Mouse (Mus musculus): ENCODE data around the gene Rtn2.

Gene Rtn2

GRCm38 (mm10) chr7:19282385-19282784, at the start of gene Rtn2:
Gene Rtn2 (plus strand): TSS chr7:19282624.
- peak; percentile 74 for DNase-seq (ENCODE audit: low spot score)

GRCm38 (mm10) chr7:19234652-19235051, 47.8 kb upstream of the Rtn2 start:
- no peak for DNase-seq (ENCODE audit: low spot score)

DNA sequence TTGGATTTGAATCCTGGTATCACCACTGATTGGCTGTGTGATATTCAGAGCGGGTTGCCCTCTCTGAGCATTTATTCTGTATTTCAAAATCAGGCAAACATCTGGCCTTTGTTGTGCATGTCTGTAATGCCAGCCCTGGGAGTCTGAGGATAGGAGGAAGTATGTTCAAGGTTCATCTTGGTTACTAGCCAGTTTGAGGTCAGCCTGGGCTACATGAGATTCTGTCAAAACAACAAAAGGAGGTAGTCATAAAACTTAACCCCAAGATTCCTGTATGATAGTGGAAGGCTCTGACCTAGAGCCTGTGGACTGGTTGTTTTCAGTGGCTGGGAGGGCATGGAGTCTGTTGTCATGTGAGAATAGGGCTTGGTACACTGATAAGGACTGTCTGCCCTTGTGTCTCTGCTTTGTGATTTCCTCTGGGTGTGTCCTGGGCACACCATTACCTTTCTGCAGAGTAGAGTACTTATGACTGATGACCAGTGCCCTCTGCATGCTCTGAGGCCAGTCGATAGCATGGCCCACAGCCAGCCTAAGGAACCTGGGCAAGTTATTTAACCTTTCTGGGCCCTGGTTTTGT, 47.2 kb upstream of the Rtn2 start:
- DNase-seq (ENCODE audit: low spot score), result no peak

DNA sequence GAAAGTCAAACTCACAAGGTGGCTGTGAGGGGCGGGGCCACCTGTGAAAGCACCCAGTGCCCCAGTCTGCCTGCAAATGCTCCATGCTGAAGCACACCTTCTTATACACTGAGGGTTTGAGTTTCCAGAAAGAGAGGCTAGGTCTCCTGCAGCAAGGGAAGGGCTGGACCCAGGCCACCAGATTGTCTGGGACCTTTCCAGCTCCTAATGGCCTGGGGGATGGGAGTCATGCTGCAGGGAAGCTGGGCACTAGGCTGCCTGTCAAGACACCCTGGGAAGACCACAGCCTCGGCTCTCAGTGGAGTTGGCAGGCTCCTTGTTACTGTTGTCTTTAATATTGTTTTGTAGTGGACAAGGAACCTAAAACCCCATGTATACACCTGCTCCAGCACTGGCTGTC, 46.0 kb upstream of the Rtn2 start:
- DNase-seq (ENCODE audit: low spot score), result no peak

GRCm38 (mm10) chr7:19238344-19238743, 44.1 kb upstream of the Rtn2 start:
- no peak for DNase-seq (ENCODE audit: low spot score)

GRCm38 (mm10) chr7:19239423-19239822, 43.0 kb upstream of the Rtn2 start:
- peak; percentile 93 for DNase-seq (ENCODE audit: low spot score)

- no peak for DNase-seq (ENCODE audit: low spot score)
Observed at GRCm38 (mm10) chr7:19239986-19240385, 42.4 kb upstream of the Rtn2 start.

- DNase-seq (ENCODE audit: low spot score), result no peak
Observed at GRCm38 (mm10) chr7:19240905-19241463, 41.4 kb upstream of the Rtn2 start.

- DNase-seq (ENCODE audit: low spot score), result no peak
Observed at GRCm38 (mm10) chr7:19242005-19242404, 40.4 kb upstream of the Rtn2 start.

- no peak for DNase-seq (ENCODE audit: low spot score)
Observed at GRCm38 (mm10) chr7:19243858-19244257, 38.6 kb upstream of the Rtn2 start.

GRCm38 (mm10) chr7:19245083-19245482, 37.3 kb upstream of the Rtn2 start:
- DNase-seq (ENCODE audit: low spot score), result no peak

DNA sequence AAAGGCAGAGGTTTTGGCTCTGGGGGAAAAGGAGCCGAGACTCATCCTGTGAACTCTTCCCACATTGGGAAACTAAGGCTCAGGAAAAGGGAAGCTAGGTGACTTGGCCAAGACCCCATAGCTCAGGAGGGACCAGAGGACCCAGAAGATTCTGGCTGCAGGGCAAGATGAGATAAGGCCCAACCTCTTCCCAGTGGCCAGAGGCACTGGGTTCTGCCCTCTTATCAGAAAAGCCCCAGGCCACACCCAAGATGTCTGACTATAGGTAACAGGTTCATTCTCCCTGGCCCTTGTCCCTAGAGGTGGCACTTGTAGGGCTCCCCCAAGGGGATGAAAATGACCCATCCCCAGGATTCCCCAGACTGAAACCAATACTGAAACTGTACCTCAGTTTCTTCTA, 35.6 kb upstream of the Rtn2 start:
- DNase-seq (ENCODE audit: low spot score), result no peak

GRCm38 (mm10) chr7:19247511-19247910, 34.9 kb upstream of the Rtn2 start:
- no peak for DNase-seq (ENCODE audit: low spot score)

- no peak for DNase-seq (ENCODE audit: low spot score)
Observed at GRCm38 (mm10) chr7:19252078-19252477, 30.3 kb upstream of the Rtn2 start.

DNA sequence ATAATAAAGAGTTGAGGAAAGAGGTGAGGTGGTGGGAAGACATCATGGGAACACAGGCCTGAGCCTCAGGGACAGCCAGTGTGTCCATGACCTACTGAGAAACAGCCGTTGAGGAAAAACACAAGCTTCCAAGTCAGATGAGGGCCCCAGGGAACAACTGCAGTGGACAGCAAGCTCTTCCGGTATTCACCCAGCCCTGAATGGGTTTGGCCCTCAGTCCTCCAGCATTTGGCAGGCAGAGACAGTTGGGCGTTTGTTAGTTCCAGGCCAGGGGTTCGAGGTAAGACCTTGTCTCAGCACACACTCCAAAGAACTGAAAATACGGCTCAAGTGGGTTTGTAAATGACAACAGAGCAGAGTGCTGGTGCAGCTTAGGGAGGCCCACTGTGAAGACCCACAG, 29.0 kb upstream of the Rtn2 start:
- DNase-seq (ENCODE audit: low spot score), result no peak

- DNase-seq (ENCODE audit: low spot score), result no peak
Observed at GRCm38 (mm10) chr7:19255395-19255794, 27.0 kb upstream of the Rtn2 start.

DNA sequence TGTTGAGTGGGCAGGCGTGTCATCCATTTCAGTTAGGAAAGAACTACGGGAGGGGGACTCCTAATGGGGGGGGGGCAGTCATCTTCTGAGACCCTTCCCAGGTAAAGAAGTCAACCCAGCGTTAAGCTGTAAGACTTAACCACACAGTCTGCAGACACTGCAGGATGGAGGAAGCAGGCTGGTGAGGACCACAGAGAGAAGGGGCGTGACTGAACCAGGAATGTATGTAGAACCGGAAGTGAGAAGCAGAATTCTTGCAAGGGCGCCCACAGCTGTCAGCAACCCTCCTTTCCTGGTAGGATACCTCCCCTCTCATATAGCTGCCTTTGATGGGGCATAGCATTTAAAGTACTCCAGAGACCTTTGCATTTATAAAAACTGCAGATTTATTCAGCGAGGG, 25.9 kb upstream of the Rtn2 start:
- DNase-seq (ENCODE audit: low spot score), result no peak

DNA sequence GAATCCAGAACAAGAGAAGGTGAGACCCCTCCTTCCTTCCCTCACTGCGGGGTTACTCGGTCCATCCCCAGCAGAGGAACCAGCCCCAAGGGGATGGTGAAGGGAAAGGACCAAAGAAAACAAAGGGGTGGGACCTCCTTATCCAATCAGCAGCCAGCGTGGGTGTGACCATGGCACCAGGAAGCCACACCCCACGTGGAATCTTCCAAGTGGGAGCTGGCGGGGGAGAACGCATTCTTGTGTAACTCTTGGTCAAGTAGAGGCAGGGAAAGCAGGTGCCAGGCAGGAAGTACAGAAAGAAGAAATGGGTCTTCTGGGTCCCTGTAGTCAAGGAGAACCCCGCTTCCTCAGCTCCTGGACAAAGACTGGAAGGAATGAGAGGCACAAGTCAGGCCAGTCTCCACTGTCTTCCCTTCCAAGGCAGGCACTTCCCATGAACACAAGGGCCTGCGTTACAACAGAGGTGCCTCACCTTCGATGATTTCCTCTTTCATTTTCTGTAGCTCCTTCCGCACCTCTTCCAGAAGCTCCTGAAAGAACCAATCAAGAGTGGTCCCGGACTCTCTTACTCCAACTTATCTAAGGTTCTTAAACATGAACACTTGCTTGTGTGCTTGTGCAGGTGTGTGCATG, 24.9 kb upstream of the Rtn2 start:
- DNase-seq (ENCODE audit: low spot score), result peak; percentile 68

GRCm38 (mm10) chr7:19258336-19258735, 24.1 kb upstream of the Rtn2 start:
- no peak for DNase-seq (ENCODE audit: low spot score)

DNA sequence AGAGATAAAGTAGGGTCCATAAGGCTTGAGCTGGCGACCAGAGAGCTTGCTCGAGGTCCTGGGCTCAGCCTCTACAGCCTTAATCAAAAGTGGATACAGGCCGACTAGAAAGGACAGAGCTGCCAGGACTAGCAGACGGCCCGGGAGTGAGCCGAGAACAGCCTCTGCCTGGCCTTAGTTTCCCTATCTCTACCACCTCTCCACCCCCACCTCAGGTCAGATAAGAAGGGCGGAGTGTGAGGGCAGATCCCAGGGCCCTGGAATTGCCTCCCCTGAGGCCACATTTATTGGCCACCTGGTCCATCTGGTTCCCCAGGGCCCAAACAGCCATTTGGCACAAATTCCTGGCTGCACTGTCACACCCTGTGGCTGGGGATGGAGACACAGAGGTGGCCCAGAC, 17.3 kb upstream of the Rtn2 start:
- no peak for DNase-seq (ENCODE audit: low spot score)

DNA sequence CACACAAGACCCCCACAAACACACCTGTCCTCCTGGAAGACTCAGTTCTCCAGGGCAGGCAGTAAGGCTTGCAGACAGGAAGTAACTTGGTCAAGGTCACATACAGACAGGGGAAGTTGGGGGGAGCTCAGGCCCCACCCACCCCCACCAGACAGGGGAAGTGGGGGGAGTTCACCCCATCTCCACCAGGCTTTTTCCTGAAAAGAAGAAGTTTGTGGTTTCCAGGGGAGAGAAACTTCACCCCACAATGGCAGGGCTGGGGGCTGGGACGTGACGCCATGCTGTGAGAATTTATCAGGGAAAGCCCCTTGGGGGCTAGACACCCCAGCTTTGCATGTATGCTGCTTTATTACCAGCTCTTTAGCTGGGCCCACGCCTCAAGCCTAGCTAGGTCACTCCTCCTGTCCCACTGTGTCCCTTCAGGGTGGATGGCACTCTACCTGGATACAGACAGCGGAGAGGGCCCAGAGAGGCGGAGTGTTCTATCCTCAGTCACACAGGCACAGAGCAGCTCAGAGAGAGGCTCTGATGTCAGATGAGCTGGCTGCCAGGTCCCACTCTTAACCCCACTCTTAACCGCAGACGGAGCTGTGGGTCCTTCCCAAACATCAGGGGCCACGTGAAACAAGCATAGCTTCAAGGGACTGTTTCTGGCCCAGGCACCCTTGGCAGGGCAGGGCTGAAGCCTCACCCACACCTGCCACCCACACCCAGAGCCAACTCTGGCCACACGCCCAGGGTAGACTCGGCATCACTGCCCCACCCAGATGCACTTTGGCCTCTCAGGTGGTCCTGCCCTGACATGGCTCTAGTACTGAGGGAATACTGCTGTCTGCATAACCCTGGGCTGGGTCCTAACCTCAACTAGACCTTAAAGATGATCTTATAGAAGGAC, 16.2 kb upstream of the Rtn2 start:
- peak; percentile 47 for DNase-seq (ENCODE audit: low spot score)

DNA sequence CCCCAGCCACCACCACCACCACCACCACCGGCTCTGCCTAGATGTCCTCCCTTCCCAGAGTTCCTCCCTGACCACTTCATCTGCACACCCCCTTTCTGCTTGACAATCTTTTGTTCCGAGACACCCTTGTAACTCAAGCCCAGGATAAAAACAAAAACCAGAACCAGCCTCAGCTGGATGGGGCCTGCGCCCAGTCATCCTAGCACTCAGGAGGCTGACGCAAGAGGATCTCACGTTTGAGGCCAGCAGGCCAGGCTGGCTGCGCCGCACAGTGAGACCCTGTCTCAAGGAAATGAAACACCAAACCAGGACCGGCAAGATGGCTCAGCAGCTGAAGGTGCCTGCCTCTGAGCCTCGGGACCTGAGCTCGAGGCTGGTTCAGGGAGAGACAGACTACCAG, 15.4 kb upstream of the Rtn2 start:
- no peak for DNase-seq (ENCODE audit: low spot score)

Data from urinary bladder, postnatal 14 days (tissue).